Mouse (Mus musculus) urinary bladder, adult 2 months (tissue): ENCODE measurements around the gene Asns. TPM values are rescaled to one million over a fixed set of nuclear protein-coding genes. Genes with fewer than 3 reads are reported as not detected.
A peak's percentile ranks its signal among the peaks of the same experiment; 100 is the strongest.

ENCODE experiments used
- DNase-seq: peaks from one replicate; pipeline ENCODE4 v3.0.0; 2022; ENCODE audit warnings: low spot score
- polyA plus RNA-seq: library from polyadenylated mRNA; depleted of rRNA; stranded (reverse); fragments of >200 nt; gene quantifications from 2 replicates; pipeline ENCODE4 v1.2.3, GENCODE M21; 2012; rRNA removed

Asns gene
- polyA plus RNA-seq: 18.9 and 21.7 TPM in 2 replicates

GRCm38 (mm10) chr6:7692884-7693585 is at the start of gene Asns:
Asns (minus strand) TSS chr6:7693254.
- DNase-seq: peak; percentile 65

DNA sequence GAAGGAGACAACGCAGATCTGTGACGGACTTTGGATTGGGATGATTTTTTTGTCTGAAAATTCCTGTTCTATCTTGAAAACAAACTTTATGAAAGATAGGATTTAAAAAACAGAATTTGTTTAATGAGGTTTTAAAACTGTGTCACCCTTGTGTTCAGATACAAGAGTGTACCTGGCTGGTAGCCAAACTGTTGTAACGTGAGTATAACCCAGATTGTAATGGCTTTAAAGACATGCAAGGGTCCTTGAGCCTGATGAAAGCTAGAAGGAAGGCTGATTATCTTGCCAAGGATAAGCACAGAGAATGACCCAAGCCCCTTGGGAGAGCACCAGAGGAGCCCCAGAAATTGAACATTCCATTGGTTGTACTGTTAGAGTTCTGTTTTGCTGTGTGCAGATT is 48.7 kb upstream of the Asns start:
- DNase-seq: no peak

DNA sequence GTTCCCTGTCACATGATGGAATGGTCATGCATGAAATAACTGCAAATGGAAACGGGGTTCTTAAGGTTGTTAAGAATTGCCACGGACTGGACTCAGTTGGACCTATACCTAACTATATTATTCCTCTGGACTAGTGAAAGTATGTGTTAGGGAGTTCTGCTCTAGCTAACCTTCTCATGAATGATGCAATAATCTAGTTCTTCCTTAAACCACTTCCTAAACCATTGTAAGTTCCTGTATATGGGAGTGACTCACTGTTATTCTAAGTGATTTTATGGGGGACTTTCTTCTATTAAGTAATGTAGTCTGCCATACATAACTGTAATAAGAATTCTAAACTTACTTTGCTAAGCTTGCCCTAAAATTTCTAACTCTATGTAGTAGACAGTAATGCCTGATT is 44.8 kb upstream of the Asns start:
- DNase-seq: no peak

GRCm38 (mm10) chr6:7732754-7733708 is 40.0 kb upstream of the Asns start:
- DNase-seq: peak; percentile 58

GRCm38 (mm10) chr6:7732097-7732496 is 39.0 kb upstream of the Asns start:
- no peak for DNase-seq

DNA sequence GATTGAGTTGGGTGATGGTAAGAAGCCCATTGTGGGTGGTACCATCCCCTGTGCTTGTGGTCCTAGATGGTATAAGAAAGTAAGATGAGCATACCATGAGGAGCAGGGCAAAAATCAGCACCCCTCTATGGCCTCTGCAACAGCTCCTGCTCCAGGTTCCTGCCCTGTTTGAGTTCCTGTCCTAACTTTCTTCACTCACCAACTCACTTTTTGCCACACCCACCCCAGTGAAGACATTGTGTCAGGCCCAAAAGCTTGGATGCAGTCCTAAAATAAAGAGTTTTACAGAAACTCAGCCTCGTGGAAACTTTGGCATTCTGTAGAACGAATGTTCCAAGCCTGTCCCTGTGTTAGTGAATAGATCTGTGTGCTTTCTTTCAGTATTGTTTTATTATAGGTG is 36.1 kb upstream of the Asns start:
- DNase-seq: no peak

DNA sequence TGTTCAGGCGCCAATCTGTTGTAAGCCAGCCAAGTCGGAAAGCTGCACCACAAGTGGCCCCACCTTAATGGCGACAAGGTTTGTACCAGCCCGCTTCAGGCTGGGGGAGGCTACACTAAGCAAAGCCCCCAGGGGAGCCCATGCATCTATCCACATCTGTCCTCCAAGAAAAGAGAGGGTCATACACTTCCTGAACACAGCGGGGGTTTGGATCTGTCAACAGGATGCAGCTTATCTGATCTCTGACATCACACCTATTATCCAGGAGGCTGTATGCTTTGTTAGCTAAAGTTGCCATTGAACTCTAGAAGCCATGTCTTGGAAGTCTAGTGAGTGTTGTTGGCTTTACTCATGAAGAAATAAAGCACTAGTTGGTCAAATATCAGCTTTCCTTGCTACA is 35.2 kb upstream of the Asns start:
- no peak for DNase-seq

DNA sequence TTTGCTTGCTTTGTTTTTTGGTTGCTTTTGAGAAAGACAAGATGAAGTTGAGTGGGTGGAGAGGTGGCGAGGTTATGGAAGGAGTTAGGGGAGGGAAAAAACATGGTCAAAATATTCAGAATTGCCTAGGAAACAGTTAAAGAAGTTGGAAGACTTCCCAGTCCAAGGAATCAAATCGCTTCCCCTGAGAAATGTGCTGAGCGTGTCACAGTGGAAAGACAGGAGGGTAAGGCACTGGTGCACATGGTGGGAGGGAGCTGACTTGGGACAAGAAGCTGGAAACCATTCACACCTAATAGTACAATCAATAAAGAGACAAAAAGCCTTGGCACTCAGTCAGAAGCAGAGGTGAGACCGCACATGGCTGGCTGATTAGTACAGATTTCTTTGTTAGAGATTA is 23.2 kb upstream of the Asns start:
- no peak for DNase-seq

DNA sequence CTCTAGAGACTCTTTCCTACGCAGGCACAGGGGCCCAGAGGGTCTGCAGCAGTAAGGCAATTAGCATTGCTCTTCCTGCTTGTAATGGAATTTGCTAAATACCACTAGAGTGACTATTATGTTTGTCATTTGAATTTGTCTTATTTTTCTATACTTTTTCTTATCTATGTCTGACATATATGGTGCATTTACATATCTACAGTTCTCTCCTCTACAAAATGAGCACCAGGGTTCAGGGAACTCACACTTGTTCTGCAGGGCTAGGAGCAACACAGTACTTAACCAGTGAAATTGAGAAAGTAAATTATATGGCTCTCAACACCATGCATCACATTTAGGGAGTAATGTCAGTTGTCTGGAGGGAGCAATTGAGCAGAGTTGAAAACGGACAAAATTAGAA is 21.2 kb upstream of the Asns start:
- no peak for DNase-seq

- no peak for DNase-seq
Measured at GRCm38 (mm10) chr6:7711837-7712330, 18.8 kb upstream of the Asns start.

DNA sequence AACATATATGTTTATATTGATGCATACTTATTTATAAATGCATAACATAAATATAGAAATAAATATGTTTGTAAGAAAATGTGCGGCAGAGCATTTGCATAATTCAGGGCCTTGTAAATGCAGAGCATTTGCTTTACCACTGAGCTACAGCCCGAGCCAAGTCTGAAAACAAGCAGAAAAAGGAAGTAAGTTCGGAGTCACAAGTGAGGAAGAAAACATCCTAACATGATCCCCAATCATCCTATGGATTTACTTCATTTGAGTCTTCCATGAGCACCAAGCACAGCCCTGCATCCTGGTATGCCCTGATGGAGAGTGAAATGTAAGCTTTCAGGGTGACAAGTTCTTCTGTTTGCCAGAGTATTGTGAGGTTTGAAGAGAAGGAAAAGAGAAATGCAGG is 15.2 kb upstream of the Asns start:
- DNase-seq: no peak

GRCm38 (mm10) chr6:7706796-7707195 is 13.7 kb upstream of the Asns start:
- no peak for DNase-seq

DNA sequence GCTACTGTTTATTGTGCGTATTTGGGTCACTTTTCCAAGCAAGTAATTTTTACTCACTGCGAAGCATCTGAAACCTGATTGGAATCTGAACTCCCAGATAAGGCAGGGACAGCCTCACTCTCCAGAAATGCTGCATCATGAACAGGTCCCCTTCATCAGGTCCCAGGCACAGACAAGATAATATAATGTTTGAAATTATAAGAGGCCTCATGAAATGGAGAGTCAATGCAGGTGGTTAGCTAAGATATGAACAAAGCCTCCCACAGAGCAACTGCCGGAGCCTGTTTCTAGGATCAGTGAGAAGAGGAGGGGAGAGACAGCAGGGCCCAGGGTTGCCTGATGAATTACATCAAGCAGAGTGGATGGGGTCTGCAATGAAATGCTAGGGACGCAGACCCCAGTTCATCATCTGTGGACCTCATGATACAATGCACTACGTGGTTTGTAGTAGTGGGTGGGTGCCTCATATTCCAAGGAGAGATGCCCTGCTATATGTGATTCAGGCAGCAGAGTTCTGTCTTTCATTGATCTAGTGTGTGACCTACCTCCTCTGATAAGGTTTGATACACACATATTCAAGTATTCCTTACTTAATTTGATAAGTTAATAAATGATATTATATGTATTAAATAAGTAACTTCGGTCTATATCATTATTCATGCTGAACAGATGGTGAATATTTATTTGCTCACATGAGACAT is 5.1 kb upstream of the Asns start:
- DNase-seq: no peak

- DNase-seq: no peak
Measured at GRCm38 (mm10) chr6:7697077-7697643, 4.1 kb upstream of the Asns start.

DNA sequence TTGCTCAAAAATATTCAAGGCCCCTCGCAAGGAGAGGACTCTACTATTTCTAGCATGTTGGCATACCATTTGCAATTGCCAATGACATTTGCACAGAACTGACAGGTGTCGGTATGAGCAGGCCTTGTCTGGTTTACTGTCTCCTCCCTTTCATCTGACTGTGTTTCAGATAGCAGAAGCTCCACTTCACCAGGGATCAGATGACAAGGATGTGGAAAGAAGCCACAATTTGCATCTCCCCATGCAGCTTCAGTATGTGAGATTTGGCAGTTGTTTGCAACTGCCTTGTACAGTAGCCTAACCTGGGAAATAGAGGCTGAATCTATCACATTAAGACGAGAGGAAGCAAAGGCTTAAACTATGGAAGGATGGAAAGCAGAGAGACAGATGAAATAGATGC is 3.6 kb upstream of the Asns start:
- DNase-seq: no peak

GRCm38 (mm10) chr6:7695901-7696300 is 2.8 kb upstream of the Asns start:
- no peak for DNase-seq

- DNase-seq: no peak
Measured at GRCm38 (mm10) chr6:7693666-7694065, 612 bp upstream of the Asns start.

DNA sequence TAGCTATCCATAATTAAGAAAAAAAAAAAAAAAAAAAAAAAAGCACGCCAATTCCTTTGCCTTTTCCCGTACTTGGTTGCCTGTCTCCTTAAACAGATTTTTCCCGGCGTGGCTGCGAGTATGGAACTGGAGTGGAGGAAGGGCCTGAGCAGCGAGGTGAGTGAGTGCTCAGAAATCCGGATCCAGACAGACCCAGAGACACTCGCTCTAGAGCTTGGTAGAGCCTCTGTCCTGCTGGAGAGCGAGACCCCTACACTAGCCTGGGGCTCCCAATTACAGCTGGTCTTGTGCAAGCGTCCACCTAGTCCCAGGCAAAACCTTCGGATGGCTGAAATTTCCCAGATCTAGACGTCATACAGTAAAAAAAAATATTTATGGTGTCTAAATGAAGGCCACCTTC is 603 bp downstream of the Asns start:
- no peak for DNase-seq

GRCm38 (mm10) chr6:7692037-7692436 is 1.0 kb downstream of the Asns start:
- DNase-seq: no peak

DNA sequence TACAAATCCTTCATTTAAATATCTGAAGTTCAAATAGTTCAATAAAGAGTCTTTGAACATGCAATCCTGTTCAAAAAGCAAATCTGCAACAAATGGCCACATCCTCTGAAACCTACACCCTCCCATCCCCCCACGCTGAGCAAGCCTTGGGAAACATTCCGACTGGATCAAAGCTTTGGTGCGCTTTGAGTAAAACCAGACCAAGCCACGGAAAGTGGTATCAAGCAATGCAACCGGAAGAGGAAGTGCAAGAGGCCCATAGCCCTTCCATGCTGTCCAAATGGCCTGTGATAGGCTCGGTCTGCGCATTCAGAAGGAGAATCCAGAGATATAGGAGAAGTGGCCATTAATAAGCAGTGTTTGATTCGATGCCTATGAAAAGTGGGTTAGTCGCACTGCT is 2.6 kb downstream of the Asns start:
- no peak for DNase-seq

DNA sequence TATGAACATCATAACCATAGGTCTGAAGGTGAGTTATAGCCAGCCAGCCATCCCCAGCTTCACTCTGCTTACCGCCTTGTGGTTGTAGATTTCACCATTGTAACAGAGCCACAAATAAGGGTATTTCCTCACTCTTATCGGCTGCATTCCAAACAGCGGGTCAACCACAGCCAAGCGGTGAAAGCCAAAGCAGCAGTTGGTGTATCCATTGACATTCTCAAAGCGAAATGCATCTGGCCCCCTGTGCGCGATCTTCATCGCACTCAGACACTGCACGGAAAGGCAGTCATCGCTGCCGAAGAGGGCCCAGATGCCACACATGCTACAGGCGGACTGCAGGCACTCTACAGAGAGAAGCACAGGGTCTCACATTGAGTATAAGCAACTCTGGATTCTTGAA is 3.9 kb downstream of the Asns start:
- no peak for DNase-seq

- DNase-seq: no peak
Measured at GRCm38 (mm10) chr6:7686047-7686446, 7.0 kb downstream of the Asns start.
